Mouse (Mus musculus) telencephalon, adult 2 months (tissue): ENCODE results near the gene Foxo3.
A peak's percentile ranks its signal among the peaks of the same experiment; 100 is the strongest.

Experiments
- DNase-seq: peaks from one replicate; pipeline ENCODE4 v3.0.0-alpha.2; 2011; ENCODE audit warnings: low read depth, low spot score

Foxo3 gene

DNA sequence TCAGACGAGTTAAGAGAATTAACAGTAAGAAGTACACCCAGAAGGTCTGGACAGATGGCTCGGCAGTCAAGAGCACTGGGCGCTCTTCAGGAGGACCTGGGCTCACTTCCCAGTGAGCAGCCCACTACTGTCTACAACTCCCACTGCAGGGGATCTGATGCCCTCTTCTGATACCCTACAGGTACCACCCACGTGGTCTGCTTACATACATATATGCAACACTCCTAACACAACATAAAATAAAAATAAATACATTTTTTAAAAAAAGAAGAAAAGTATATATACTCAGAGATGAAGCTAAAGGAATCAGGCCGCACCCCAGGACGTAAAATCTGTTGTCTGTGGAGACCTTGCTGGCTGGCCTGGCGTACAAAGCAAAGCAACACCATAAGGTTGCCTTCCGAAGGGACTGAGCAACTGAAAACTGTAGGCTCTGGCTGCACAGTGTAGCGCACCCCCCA, 89.6 kb downstream of the Foxo3 start:
- DNase-seq, result peak; percentile 39

DNA sequence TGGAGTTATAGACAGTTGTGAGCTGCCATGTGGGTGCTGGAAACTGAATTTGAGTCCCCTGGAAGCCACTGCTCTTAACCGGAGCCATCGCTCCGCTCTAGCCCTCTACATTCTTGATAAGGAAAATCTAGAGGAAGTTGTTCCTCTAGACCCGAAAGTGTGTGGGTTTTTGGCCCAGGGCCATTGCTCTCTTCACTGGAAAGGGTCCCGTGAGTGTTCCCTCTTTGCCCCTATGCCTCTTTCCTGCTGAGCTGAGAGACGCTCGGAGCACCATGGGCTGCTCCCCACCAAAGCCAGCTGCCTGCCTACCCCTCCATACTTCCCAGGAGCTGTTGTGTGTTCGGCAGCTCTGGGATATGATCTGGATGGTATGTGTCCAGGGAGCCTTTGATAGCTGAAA, 96.2 kb downstream of the Foxo3 start:
- DNase-seq, result no peak

DNA sequence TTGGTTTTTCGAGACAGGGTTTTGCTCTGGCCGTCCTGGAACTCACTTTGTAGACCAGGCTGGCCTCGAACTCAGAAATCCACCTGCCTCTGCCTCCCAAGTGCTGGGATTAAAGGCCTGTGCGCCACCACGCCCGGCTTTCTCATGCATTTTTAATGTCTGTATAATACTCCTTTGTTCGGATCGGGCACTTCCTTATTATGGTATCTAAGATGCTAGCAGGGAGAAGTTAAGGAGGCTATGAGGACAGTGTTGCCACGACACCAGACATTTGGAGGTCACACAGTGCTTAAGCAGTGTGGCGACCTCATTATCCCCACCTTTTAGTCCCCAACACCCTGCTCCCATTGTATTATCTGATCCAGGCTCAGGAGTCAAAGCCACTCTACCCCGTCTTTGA, 97.8 kb downstream of the Foxo3 start:
- no peak for DNase-seq

DNA sequence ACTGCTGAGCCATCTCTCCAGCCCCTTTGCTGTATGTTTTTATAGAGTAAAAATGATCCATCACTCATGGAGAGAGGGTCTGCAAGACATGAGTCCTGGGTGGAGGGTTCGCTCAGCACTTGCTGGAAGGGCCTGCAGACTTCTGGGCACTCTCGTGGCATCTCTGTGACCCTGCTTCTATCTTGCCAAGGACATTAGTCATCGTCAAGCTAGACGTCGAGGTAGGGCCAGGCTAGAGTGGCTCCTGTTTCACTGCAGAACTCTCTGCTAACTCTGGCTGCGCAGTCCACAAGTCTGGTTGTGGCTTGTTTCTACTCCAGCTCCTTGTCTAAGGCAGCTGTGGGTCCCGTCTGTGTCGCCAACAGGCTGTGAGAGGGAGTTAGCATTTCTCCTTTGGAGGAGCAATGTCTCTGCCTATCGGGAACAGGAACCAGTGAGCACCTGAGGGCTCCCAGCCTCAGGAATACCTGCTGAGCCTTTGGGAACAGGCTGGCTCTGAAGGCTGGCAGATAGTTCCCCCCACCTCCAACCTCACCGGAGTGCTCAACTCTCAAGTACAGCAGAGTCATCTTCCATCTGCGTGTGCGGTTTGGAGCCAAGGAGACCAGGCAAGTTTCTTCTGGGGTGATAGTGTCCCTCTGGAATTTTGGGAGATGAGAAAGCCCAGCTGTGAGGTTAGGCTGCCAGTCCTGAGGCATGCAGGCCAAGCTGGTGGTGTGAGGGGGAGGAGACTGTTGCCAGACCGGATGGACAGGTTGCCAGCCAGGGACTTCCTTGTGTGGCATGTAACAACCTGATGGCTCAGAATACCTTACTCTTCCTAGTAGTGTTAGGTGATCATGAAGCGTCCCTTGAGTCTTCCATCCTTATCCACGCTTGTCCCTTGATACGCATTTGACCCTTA, 98.5 kb downstream of the Foxo3 start:
- DNase-seq, result no peak

DNA sequence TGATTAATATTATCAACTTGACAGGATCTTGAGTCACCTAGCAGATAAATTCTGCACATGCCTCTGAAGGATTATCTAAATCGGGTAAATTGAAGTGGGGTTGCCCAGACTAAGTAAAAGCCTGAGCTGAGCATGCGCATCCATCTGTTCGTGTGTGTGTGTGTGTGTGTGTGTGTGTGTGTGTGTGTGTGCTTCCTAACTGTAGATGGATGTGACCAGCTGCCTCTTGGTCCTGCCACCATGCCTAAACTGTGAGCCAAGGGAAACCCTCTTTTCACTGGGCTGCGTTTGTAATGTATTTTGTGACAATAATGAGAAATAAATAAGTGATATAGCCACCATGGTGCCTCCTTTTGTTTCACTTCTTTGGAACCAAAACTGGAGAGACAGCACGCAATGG, 102.3 kb downstream of the Foxo3 start:
- no peak for DNase-seq

- no peak for DNase-seq
Observed at GRCm38 (mm10) chr10:42173839-42174238, 102.7 kb downstream of the Foxo3 start.

DNA sequence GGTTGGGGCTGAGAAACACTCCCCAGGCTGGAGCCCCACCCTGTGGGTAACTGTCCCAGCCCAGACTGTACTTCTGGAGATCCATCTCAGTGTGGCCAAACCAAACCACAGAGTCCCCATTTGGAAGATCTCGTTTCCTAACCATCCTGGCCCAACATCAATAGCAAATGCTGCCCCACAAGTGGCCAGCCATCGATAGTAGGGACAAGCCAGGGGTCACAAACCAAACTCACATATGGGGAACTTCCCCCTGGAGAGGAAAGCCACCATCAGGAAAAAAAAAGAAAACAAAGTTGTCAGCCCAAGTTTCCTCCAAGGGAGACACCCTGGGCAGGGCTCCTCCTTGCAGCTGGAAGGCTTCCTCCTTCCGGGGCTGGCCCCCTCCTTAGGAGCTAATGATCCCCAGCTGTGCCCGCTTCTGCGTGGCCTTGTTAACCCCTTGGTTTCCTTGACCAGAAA, 105.6 kb downstream of the Foxo3 start:
- no peak for DNase-seq

- no peak for DNase-seq
Observed at GRCm38 (mm10) chr10:42170201-42170600, 106.4 kb downstream of the Foxo3 start.

- no peak for DNase-seq
Observed at GRCm38 (mm10) chr10:42154727-42155126, 121.8 kb downstream of the Foxo3 start.

DNA sequence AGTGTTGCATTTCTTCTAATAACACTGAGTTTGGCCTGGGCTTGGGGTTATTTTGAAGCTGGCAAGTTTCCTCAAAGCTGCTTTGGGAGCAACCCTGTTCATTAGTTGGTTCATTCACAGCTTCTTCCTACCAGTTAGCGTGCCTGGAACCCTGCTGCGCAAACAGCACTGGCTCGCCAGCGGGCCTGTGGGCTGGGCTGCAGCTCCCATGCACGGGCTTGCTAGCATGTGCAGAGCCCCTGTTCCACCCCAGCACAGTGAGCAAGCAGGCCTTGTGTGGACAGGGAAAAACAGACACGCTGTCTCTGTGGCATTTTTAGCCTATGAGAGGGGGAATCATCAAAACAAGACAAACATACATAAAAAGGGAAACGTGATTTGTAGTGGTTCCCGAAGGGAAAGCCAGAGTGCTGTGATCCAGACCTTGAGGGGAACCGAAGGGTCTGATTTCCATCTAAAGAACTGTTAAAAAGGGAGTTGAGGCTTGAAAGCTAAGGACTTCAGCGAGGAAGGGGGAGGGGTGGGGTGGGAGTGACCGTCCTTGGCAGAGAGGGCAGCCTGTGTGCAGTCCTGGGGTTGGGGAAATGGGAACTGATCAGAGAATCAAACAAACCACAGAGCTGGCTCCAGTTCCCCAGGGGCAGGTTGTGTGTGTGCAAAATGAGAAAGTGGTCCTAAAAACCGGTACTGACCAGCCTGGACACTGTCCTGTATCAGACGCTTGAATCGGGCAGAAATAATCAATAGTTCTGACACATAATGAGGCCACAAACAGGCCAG, 123.9 kb downstream of the Foxo3 start:
- peak; percentile 3 for DNase-seq

GRCm38 (mm10) chr10:42149767-42150166, 126.8 kb downstream of the Foxo3 start:
- no peak for DNase-seq

- no peak for DNase-seq
Observed at GRCm38 (mm10) chr10:42148326-42148725, 128.2 kb downstream of the Foxo3 start.

- no peak for DNase-seq
Observed at GRCm38 (mm10) chr10:42145221-42145620, 131.3 kb downstream of the Foxo3 start.

GRCm38 (mm10) chr10:42144788-42145187, 131.8 kb downstream of the Foxo3 start:
- no peak for DNase-seq

GRCm38 (mm10) chr10:42144176-42144575, 132.4 kb downstream of the Foxo3 start:
- no peak for DNase-seq

DNA sequence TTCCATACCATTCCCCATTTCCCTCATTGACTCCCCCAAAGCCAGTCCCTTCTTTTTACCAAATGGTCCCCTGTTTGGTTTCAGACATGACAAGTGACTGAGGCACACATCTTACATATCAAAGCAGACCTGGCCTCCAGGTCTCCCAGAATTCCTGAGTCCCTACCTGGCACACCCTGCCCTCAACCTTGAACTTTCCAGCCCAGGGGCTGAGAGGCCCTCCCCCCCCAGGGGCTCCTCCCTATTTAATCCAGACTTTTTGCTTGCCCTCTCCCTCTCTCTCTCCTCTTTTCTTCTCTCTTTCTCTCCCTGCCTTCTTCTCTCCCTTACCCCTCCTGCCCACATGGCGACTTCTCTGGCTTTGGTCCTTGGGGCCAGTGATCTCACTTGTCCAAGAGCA, 133.8 kb downstream of the Foxo3 start:
- DNase-seq, result no peak

- no peak for DNase-seq
Observed at GRCm38 (mm10) chr10:42142081-42142480, 134.5 kb downstream of the Foxo3 start.

DNA sequence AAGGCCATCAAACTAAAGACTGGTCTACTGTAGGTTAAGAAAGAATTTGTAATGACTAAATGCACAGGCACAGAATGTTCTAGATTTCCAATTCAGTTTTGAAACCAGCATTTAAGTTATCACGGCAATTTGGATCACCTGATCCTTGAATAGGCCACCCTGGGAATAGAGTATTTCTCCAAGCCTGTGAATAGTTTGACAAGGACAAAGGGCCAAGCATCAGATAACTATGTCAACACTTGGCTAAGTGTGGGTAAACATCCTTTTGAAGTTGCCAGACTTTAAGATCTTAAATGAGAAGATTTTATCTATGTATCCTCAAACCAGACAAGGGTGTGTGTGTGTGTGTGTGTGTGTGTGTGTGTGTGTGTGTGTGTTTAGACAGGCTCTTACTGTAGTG, 136.8 kb downstream of the Foxo3 start:
- no peak for DNase-seq

GRCm38 (mm10) chr10:42134759-42135702, 141.5 kb downstream of the Foxo3 start:
- no peak for DNase-seq
